Mouse (Mus musculus): ENCODE results near the gene Milr1. TPM values are rescaled to one million over a fixed set of nuclear protein-coding genes. Genes with fewer than 3 reads are reported as not detected.
"Not testable (repeated sequence)": the region's sequence is repeated elsewhere in the genome, so short reads cannot be mapped to it uniquely, and the experiment has no call there.

Milr1 gene
- total RNA-seq, 2 experiments from 2014 or later = not detected

- no peak for DNase-seq (ENCODE audit: low spot score in 2 of 2)
- no peak overlapping the region for H3K4me3 ChIP-seq
- no peak for TF ChIP-seq CTCF (conservative IDR thresholded peaks at IDR 0.05)
- H3K27ac ChIP-seq = no peak overlapping the region
These were observed 9.8 kb upstream of the Milr1 start for GRCm38 (mm10) chr11:106741232-106741631.

- TF ChIP-seq CTCF (conservative IDR thresholded peaks at IDR 0.05) = no peak
- H3K27ac ChIP-seq = no peak overlapping the region
- H3K4me3 ChIP-seq = no peak overlapping the region
- no peak for DNase-seq (ENCODE audit: low spot score in 2 of 2)
These were observed 9.2 kb upstream of the Milr1 start for GRCm38 (mm10) chr11:106741826-106742225.

GRCm38 (mm10) chr11:106742388-106742841, 8.6 kb upstream of the Milr1 start:
- no peak overlapping the region for H3K4me3 ChIP-seq
- H3K27ac ChIP-seq = no peak overlapping the region
- TF ChIP-seq CTCF (conservative IDR thresholded peaks at IDR 0.05) = peak; percentile 82
- no peak for DNase-seq (ENCODE audit: low spot score in 2 of 2)

DNA sequence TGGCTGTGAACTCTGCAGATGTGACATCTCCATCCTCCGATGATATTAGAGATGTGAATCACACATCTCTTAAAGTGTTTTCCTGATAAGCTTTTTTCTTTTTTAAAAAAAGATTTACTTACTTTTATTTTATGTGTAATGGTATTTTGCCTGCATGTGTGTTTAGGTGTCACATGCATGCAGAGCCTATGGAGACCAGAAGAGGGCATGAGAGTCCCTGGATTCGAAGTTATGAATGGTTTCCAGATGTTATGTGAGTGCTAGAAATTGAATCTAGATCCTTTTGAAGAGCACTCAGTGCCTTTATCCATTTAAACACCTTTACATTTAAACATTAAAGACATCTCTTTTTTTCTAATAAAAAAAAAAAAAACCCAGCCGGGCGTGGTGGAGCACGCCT, 6.1 kb upstream of the Milr1 start:
- peak; percentile 55 for TF ChIP-seq CTCF (conservative IDR thresholded peaks at IDR 0.05)
- no peak overlapping the region for H3K4me3 ChIP-seq
- no peak overlapping the region for H3K27ac ChIP-seq
- DNase-seq (ENCODE audit: low spot score in 2 of 2) = no peak

- H3K4me3 ChIP-seq; H3K27ac ChIP-seq; DNase-seq (ENCODE audit: low spot score in 2 of 2): not testable (repeated sequence)
These were observed 1.4 kb upstream of the Milr1 start for GRCm38 (mm10) chr11:106749557-106750120.

DNA sequence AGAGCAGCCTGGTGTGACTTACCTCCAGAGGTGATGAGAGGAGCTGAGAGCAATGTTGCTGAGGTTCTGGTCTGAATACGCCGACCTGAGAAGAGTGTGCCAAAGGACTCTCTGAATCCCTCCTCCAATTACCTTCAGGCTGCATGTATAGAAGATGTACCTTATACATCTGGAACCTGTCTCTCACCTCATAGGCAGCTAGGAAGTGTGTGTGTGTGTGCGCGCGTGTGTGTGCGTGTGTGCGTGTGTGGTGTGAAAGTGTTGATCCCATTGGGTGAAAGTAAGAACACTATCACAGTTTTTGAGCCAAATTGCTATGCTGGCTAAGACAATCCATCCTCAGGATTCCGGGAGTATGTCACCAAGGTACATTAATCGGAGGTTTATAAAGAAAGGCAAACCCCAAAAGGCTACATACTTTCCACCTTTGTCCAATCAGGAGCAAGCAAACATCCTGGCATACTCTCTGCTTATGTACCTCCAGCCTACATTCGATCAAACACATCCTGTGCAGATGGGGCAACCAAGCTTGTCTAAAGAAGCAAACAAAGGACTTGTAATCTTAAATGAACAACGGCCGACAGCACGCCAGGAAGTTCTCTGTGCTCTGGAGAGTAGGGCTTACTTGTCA, 790 bp upstream of the Milr1 start, which contains the start of gene Pecam1:
Gene Pecam1 (minus strand): TSS at position 508 of the 631 bp plus-strand sequence.
- no peak within 1 kb of the TSS for H3K4me3 ChIP-seq
- no peak within 1 kb of the TSS for H3K27ac ChIP-seq
- DNase-seq (ENCODE audit: low spot score in 2 of 2) = no peak
- no peak for TF ChIP-seq CTCF (conservative IDR thresholded peaks at IDR 0.05)

- TF ChIP-seq CTCF (conservative IDR thresholded peaks at IDR 0.05) = no peak
- Histone ChIP-seq H3K27ac (peak overlapping the region; percentile 28; the same call in 1 of the 2 replicates), H3K4me3 (no peak overlapping the region)
- no peak for DNase-seq (ENCODE audit: low spot score in 2 of 2)
These were observed 1.1 kb downstream of the Milr1 start for GRCm38 (mm10) chr11:106752103-106752502.

GRCm38 (mm10) chr11:106753314-106753713, 2.3 kb downstream of the Milr1 start:
- DNase-seq (ENCODE audit: low spot score in 2 of 2) = no peak
- TF ChIP-seq CTCF (conservative IDR thresholded peaks at IDR 0.05) = no peak
- Histone ChIP-seq H3K27ac (no peak overlapping the region), H3K4me3 (no peak overlapping the region)

- no peak overlapping the region for H3K27ac ChIP-seq
- DNase-seq (ENCODE audit: low spot score in 2 of 2) = no peak
- no peak overlapping the region for H3K4me3 ChIP-seq
- TF ChIP-seq CTCF (conservative IDR thresholded peaks at IDR 0.05) = no peak
These were observed 4.6 kb downstream of the Milr1 start for GRCm38 (mm10) chr11:106755583-106755982.

DNA sequence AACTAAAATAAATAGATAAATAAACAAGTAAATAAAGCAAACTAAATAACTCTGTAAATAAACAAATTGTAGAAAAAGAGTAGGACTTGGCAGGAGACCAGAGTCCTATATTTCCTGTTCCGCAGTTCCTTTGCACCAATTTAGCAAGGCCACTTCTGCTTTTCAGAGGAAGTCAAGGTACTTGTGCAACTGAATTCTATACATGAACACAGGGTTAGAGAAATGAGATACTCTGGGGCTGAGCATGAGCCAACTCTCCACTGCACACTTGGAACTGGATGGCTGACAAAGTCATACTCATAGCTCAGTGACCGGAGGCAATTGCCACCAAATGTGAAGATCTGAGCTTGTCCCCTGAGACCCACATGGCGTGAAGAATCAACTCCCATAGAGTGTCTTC, 8.0 kb downstream of the Milr1 start:
- no peak for TF ChIP-seq CTCF (conservative IDR thresholded peaks at IDR 0.05)
- DNase-seq (ENCODE audit: low spot score in 2 of 2) = no peak
- H3K4me3 ChIP-seq = no peak overlapping the region

DNA sequence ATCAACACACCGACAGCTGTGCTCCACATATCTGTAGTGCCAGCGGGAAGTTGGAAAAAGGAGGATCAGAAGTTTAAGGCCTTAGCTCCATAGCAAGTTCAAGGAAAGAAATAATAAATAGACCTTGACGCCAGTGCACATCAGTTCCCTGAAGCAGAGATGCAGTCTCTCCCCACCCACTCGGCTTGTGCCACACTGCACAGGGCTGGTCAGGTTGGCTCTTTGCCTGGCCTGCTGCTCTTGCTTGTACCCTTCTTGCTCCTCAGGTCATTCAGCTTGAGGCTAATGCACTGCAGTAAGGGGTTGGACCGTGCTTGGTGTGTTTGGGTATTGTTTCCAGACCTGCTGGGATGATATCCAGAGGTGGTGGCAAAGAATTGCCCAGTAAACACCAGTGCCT, 9.5 kb downstream of the Milr1 start:
- H3K27ac ChIP-seq = no peak overlapping the region
- no peak for TF ChIP-seq CTCF (conservative IDR thresholded peaks at IDR 0.05)
- no peak for DNase-seq (ENCODE audit: low spot score in 2 of 2)
- no peak overlapping the region for H3K4me3 ChIP-seq

More for the DNA sequence above, 8.0 kb downstream of the Milr1 start:
- no peak overlapping the region for H3K27ac ChIP-seq

DNA sequence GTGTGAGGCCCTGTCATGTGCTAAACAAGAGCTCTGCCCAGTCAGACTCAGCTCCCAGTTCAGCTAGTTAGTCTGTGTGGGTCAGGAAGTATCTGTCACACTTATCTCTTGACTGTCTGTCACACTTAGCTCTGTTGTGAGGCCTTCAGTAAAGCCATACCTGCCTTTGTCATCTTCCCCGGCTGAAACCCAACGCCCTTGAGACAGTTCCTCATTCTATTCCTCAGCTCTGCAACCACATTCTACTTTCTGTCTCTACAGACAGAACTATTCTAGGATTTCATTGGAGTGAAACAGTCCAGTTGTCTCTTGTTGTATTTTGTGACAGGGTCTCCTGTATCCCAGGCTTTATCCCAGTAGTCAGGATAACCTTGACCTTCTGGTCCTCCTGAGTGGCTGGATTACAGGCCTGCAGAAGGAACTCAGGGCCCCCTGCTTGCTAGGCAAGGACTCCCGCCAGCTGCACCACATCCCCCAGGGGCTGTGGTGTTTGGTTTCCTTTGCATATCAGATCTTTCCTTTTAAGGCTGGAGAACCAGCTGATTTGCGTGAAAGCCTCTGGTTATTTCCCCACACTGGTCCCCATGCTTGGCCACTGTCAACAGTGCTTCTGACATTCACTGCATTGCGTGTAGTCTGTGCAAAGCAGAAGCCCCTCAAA, 11.2 kb downstream of the Milr1 start:
- no peak for DNase-seq (ENCODE audit: low spot score in 2 of 2)
- peak overlapping the region; percentile 39; the same call in 1 of the 2 replicates for H3K27ac ChIP-seq
- no peak overlapping the region for H3K4me3 ChIP-seq
- TF ChIP-seq CTCF (conservative IDR thresholded peaks at IDR 0.05) = no peak

GRCm38 (mm10) chr11:106762800-106763185, 11.8 kb downstream of the Milr1 start:
- Histone ChIP-seq H3K27ac (peak overlapping the region; percentile 46; the same call in 1 of the 2 replicates), H3K4me3 (no peak overlapping the region)
- TF ChIP-seq CTCF (conservative IDR thresholded peaks at IDR 0.05) = no peak
- no peak for DNase-seq (ENCODE audit: low spot score in 2 of 2)

All from layer of hippocampus, adult 2 months (tissue).